Mouse (Mus musculus) left cerebral cortex, adult 2 months (tissue): ENCODE results near the gene Tnni2. TPM values are rescaled to one million over a fixed set of nuclear protein-coding genes. Genes with fewer than 3 reads are reported as not detected.
A peak's percentile ranks its signal among the peaks of the same experiment; 100 is the strongest.

Source experiments
- DNase-seq, 2 experiments: peaks; one replicate each; pipeline ENCODE4 v3.0.0; 2021 to 2022; ENCODE audit warnings: low spot score in 2 of 2, mixed read lengths in 1 of 2; ENCODE audit errors: extremely low spot score in 1 of 2
- H3K27ac ChIP-seq: fragments of 200-600 bp; 2 replicates; pipeline ENCODE4 v1.8.1; 2022
- H3K4me3 ChIP-seq: fragments of 200-600 bp; 2 replicates; pipeline ENCODE4 v1.8.1; 2022
- CTCF ChIP-seq: fragments of 200-600 bp; IDR thresholded peaks from 2 replicates; pipeline ENCODE4 v1.8.1; 2022; ENCODE audit warnings: antibody characterized with exemption, mild to moderate bottlenecking, moderate library complexity
- intact Hi-C: fragments of 180-260 bp; cut with DNase I; formaldehyde crosslinking; loops from one replicate; pipeline ENCODE4 v1.15.1; 2025
- total RNA-seq, 2 experiments: library from RNA; stranded (reverse); gene quantifications; 2 replicates each; pipeline ENCODE4 v1.2.3; 2021

Tnni2 gene
- total RNA-seq, 2 experiments from 2014 or later = 0.50 TPM; not detected in 1

- no peak overlapping the region for H3K27ac ChIP-seq
- TF ChIP-seq CTCF = no peak
- H3K4me3 ChIP-seq = no peak overlapping the region
- no peak for DNase-seq
- intact Hi-C loops = no loop called here
These were observed 32.9 kb upstream of the Tnni2 start for GRCm38 (mm10) chr7:142408686-142409085.

GRCm38 (mm10) chr7:142409603-142410002 is 32.0 kb upstream of the Tnni2 start:
- Histone ChIP-seq H3K4me3 (no peak overlapping the region), H3K27ac (no peak overlapping the region)
- no peak for TF ChIP-seq CTCF
- intact Hi-C loops = no loop called here
- no peak for DNase-seq

GRCm38 (mm10) chr7:142413285-142413684 is 28.3 kb upstream of the Tnni2 start:
- intact Hi-C loops = no loop called here
- Histone ChIP-seq H3K27ac (no peak overlapping the region), H3K4me3 (no peak overlapping the region)
- DNase-seq = no peak
- no peak for TF ChIP-seq CTCF

GRCm38 (mm10) chr7:142415314-142415713 is 26.3 kb upstream of the Tnni2 start:
- Histone ChIP-seq H3K4me3 (no peak overlapping the region), H3K27ac (no peak overlapping the region)
- intact Hi-C loops = no loop called here
- TF ChIP-seq CTCF = no peak
- no peak for DNase-seq

- no peak for DNase-seq
These were observed 25.4 kb upstream of the Tnni2 start for GRCm38 (mm10) chr7:142416225-142416624.

GRCm38 (mm10) chr7:142418027-142418426 is 23.6 kb upstream of the Tnni2 start:
- TF ChIP-seq CTCF = no peak
- Histone ChIP-seq H3K27ac (no peak overlapping the region), H3K4me3 (no peak overlapping the region)
- intact Hi-C loops = no loop called here
- DNase-seq = no peak

More at GRCm38 (mm10) chr7:142416225-142416624, 25.4 kb upstream of the Tnni2 start:
- Histone ChIP-seq H3K27ac (no peak overlapping the region), H3K4me3 (no peak overlapping the region)
- intact Hi-C loops = no loop called here
- no peak for TF ChIP-seq CTCF

GRCm38 (mm10) chr7:142418679-142419078 is 22.9 kb upstream of the Tnni2 start:
- no peak for TF ChIP-seq CTCF
- no peak for DNase-seq
- intact Hi-C loops = no loop called here
- no peak overlapping the region for H3K4me3 ChIP-seq
- no peak overlapping the region for H3K27ac ChIP-seq

- Histone ChIP-seq H3K27ac (no peak overlapping the region), H3K4me3 (no peak overlapping the region)
- TF ChIP-seq CTCF = no peak
- DNase-seq = no peak
- intact Hi-C loops = no loop called here
These were observed 21.7 kb upstream of the Tnni2 start for GRCm38 (mm10) chr7:142419887-142420286.

GRCm38 (mm10) chr7:142421826-142422225 is 19.8 kb upstream of the Tnni2 start:
- Histone ChIP-seq H3K27ac (no peak overlapping the region), H3K4me3 (no peak overlapping the region)
- intact Hi-C loops = no loop called here
- no peak for TF ChIP-seq CTCF
- DNase-seq = no peak

GRCm38 (mm10) chr7:142425641-142426213 is 15.9 kb upstream of the Tnni2 start:
- H3K4me3 ChIP-seq = no peak overlapping the region

GRCm38 (mm10) chr7:142428213-142428612 is 13.4 kb upstream of the Tnni2 start:
- intact Hi-C loops = no loop called here
- TF ChIP-seq CTCF = peak; percentile 36
- no peak for DNase-seq

More at GRCm38 (mm10) chr7:142425641-142426213, 15.9 kb upstream of the Tnni2 start:
- intact Hi-C loops = no loop called here
- DNase-seq = no peak
- TF ChIP-seq CTCF = peak; percentile 50
- no peak overlapping the region for H3K27ac ChIP-seq

GRCm38 (mm10) chr7:142430160-142430678 is 11.4 kb upstream of the Tnni2 start:
- DNase-seq = peak in 1 of 2 experiments; percentile 32
- TF ChIP-seq CTCF = no peak
- intact Hi-C loops = no loop called here
- Histone ChIP-seq H3K4me3 (no peak overlapping the region), H3K27ac (no peak overlapping the region)

More at GRCm38 (mm10) chr7:142428213-142428612, 13.4 kb upstream of the Tnni2 start:
- Histone ChIP-seq H3K27ac (no peak overlapping the region), H3K4me3 (no peak overlapping the region)

GRCm38 (mm10) chr7:142431106-142431505 is 10.5 kb upstream of the Tnni2 start:
- no peak for DNase-seq
- Histone ChIP-seq H3K27ac (no peak overlapping the region), H3K4me3 (no peak overlapping the region)
- no peak for TF ChIP-seq CTCF
- intact Hi-C loops = no loop called here
